Mouse (Mus musculus) hindbrain, embryonic 15.5 days (tissue): ENCODE results near the gene Zbtb45. TPM values are rescaled to one million over a fixed set of nuclear protein-coding genes. Genes with fewer than 3 reads are reported as not detected.

Source experiments
- ATAC-seq: fragments of 200-750 bp; cut with Nextera tagmentation; 2 replicates; pipeline ENCODE4 v1.8.0; 2017; ENCODE audit warnings: low read depth, moderate number of reproducible peaks, moderate TSS enrichment; ENCODE audit not compliant: low FRiP score
- H3K27ac ChIP-seq: fragments of 300-500 bp; sonication (generic); replicated peaks from 2 replicates; pipeline ENCODE4 v1.5.1; 2015; ENCODE audit warnings: mild to moderate bottlenecking, inconsistent platforms
- H3K27me3 ChIP-seq: fragments of 300-500 bp; sonication (generic); 2 replicates; pipeline ENCODE4 v1.6.1; 2015; ENCODE audit warnings: control low read depth, inconsistent platforms
- H3K36me3 ChIP-seq: fragments of 300-500 bp; sonication (generic); 2 replicates; pipeline ENCODE4 v1.6.1; 2015; ENCODE audit warnings: control low read depth, inconsistent platforms
- H3K4me1 ChIP-seq: fragments of 300-500 bp; sonication (generic); replicated peaks from 2 replicates; pipeline ENCODE4 v1.6.1; 2015; ENCODE audit warnings: control low read depth, inconsistent platforms
- H3K4me2 ChIP-seq: fragments of 300-500 bp; sonication (generic); 2 replicates; pipeline ENCODE4 v1.6.1; 2015; ENCODE audit warnings: moderate library complexity, mild to moderate bottlenecking, inconsistent platforms
- H3K4me3 ChIP-seq: fragments of 300-500 bp; sonication (generic); 2 replicates; pipeline ENCODE4 v1.5.1; 2015; ENCODE audit warnings: mild to moderate bottlenecking, inconsistent platforms
- H3K9ac ChIP-seq: fragments of 300-500 bp; sonication (generic); 2 replicates; pipeline ENCODE4 v1.6.1; 2015; ENCODE audit warnings: inconsistent platforms
- H3K9me3 ChIP-seq: fragments of 300-500 bp; sonication (generic); 2 replicates; pipeline ENCODE4 v1.6.1; 2016; ENCODE audit warnings: control low read depth, inconsistent platforms
- WGBS: fragments of 180-500 bp; shearing (Covaris S2); methylation state at CpG from one replicate; pipeline ENCODE4 v1.1.7; 2015; 5-methylcytosine and 5-hydroxymethylcytosine counted together
- polyA plus RNA-seq: library from polyadenylated mRNA; unstranded; fragments of >200 nt; fragmentation: Nextera tagmentation; extraction: Ambion mirVana; gene quantifications from 2 replicates; pipeline ENCODE4 v1.2.1, GENCODE M21; 2015

The Zbtb45 gene
- polyA plus RNA-seq, 1 experiment from 2014 or later = 42.5 TPM

DNA sequence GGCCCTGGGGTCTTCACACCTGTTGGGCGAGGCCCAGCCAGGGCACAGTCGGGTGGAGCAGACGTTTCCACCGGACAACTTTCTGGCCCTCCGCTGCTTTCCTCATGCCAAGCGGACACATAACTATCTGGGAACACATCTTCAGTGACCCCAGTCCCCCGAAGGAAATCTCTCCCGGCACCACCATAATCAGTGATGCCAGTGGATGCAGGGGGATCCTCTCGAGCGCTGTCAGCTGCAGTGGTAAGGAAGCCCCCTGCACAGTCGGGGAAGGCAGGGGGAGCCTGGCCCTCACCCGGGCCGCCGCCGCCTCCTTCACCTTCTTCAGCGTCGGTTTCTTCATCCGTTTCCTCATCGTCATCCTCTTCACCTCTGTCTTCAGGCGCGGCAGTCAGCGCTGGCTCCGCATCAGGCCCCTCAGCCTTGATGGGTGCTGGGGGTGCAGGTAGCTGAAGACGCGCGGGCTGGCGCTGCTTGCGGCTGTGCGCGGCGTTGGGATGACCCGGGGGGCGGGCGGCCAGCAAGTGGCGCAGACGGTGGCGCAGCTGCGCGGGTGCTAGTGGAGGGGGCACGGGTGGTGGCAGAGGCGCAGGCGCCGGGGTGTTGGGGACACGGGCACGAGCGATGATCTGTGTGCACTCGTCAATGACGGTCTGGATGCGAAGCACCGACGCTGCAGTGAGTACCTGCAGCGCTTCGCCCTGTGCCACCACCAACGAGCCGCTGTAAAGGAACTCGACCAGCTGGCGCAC lies 2.3 kb downstream of the Zbtb45 start:
- H3K36me3 ChIP-seq = peaks cover 32% of the 10 kb centered on the region
- peak overlapping the region; percentile 17; the same call in 1 of the 2 replicates for H3K9ac ChIP-seq
- H3K4me2 ChIP-seq = peak overlapping the region; percentile 80
- H3K9me3 ChIP-seq = no peaks in the 10 kb centered on the region
- WGBS = 36% methylated on average over 57 of the region's 57 CpGs
- no peak for ATAC-seq
- peaks cover 31% of the 10 kb centered on the region for H3K4me1 ChIP-seq
- peak overlapping the region; percentile 21 for H3K4me3 ChIP-seq
- no peaks in the 10 kb centered on the region for H3K27me3 ChIP-seq
- no peak overlapping the region for H3K27ac ChIP-seq

DNA sequence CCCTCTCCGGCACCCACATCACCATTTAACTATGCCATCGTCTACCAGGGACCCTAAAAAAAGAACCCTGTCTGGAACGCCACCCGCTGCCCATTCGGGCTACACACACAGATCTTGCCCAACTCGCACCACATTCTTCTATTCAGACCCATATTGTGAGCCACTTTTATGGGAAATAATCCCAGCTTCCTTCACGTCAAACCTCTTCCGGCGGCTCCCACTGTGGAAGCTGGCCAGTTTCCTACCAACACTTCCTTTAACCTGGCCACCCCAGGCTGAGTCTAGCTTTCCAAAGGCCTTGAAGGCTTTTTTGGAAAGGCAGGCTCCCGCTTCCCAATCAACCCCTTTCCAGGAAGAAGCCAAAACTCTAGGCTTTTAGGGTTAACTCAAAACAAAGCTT lies 3.3 kb downstream of the Zbtb45 start:
- no peak overlapping the region for H3K9ac ChIP-seq
- no peak overlapping the region for H3K27ac ChIP-seq
- H3K4me2 ChIP-seq = no peak overlapping the region
- 86% methylated on average over 10 of the region's 10 CpGs for WGBS
- no peak overlapping the region for H3K4me3 ChIP-seq
- H3K36me3 ChIP-seq = peaks cover 33% of the 10 kb centered on the region
- no peak for ATAC-seq
- no peaks in the 10 kb centered on the region for H3K27me3 ChIP-seq
- H3K4me1 ChIP-seq = peaks cover 31% of the 10 kb centered on the region
- no peaks in the 10 kb centered on the region for H3K9me3 ChIP-seq

DNA sequence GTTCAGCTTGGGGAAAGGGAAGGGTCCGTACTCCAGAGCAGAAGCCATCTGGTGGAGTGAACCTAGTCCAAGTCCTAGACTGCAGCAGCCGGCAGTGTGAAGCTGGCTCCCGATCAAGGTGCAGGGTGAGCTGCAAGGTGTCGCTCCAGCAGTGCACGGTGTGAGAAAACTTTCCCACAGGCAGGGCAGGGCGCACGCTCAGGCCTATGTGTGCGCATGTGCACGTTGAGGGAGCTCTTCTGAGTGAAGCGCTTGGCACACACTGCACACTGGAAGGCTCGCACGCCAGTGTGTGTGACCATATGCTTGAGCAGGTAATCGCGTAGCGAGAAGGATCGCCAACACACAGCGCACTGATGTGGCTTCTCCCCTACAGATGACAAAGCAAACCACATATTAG lies 3.8 kb downstream of the Zbtb45 start:
- H3K36me3 ChIP-seq = peaks cover 33% of the 10 kb centered on the region
- H3K4me2 ChIP-seq = no peak overlapping the region
- H3K27me3 ChIP-seq = no peaks in the 10 kb centered on the region
- no peak overlapping the region for H3K27ac ChIP-seq
- no peak overlapping the region for H3K9ac ChIP-seq
- 85% methylated on average over 17 of the region's 17 CpGs for WGBS
- no peak for ATAC-seq
- H3K9me3 ChIP-seq = no peaks in the 10 kb centered on the region
- H3K4me1 ChIP-seq = peaks cover 31% of the 10 kb centered on the region
- no peak overlapping the region for H3K4me3 ChIP-seq

DNA sequence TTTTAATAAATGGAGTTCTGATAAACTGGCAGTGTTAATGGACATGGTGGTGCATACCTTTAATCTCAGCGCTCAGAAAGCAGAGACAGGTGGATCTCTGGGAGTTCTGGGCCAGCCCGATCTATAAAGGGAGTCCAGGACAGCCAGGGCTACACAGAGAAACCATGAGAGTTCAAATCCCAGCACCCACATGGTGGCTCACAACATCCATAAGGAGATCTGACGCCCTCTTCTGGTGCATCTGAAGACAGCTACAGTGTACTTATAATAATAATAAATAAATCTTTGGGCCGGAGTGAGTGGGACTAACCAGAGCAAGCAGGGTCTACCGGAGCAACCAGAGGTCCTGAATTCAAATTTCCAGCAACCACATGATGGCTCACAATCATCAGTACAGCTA lies 6.5 kb downstream of the Zbtb45 start:
- Histone ChIP-seq H3K4me3 (no peak overlapping the region), H3K36me3 (peaks cover 33% of the 10 kb centered on the region), H3K27ac (no peak overlapping the region), H3K4me2 (no peak overlapping the region), H3K4me1 (peaks cover 18% of the 10 kb centered on the region), H3K27me3 (no peaks in the 10 kb centered on the region), H3K9ac (no peak overlapping the region), H3K9me3 (no peaks in the 10 kb centered on the region)
- no peak for ATAC-seq
- 78% methylated on average over 5 of the region's 5 CpGs for WGBS

DNA sequence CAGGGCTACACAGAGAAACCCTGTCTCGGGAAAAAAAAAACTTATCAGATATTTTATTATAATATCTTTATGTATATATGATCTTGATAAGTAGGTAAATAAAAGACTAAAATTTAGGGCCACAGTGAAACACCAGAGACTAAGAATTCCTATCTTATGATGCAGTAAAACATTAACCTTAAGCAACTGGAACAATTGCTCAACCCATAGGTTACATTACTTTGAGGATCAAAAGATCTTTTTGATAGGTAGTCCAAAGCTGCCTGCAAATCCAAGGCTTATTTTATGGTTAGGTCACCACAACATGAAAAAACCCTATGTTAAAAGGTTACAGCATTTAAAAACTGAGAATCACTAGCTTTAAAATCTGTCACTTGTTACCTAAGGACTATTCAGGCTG lies 8.2 kb downstream of the Zbtb45 start:
- Histone ChIP-seq H3K4me2 (no peak overlapping the region), H3K9ac (no peak overlapping the region), H3K4me3 (no peak overlapping the region), H3K27me3 (no peaks in the 10 kb centered on the region), H3K4me1 (0 out of 2 replicates have a peak, but pooled peaks cover 2% of the 10 kb centered on the region), H3K27ac (no peak overlapping the region), H3K36me3 (peaks cover 21% of the 10 kb centered on the region), H3K9me3 (no peaks in the 10 kb centered on the region)
- no peak for ATAC-seq
- 81% methylated on average over 1 of the region's 1 CpGs for WGBS

DNA sequence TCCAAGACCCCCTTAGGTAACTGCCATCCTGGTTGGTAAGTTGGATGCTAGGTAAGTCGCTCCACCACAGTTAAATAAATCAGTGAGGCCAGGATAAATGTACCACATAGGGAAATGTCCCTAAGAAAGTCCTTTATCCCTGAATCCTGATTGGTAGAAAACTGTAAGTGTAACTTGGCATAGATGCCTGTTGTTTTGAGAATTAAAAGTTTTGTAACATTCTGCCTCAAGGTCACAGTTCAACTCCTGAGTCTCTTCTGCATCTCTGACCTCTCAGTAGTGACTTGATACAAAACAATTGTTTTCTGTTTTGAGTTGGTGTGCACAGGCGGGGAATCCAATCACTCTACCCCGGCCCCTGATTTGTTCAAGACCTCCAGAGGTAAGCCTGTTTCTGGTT lies 11.0 kb downstream of the Zbtb45 start, which contains the start of gene Trim28:
Gene Trim28, plus strand, starts transcription at position 264 of the 400 bp plus-strand sequence.
- Histone ChIP-seq H3K36me3 (peaks cover 6% of the 10 kb centered on the region; the same call in 1 of the 2 replicates), H3K4me2 (no peak within 1 kb of the TSS), H3K4me3 (no peak within 1 kb of the TSS), H3K27me3 (no peaks in the 10 kb centered on the region), H3K9ac (no peak within 1 kb of the TSS), H3K27ac (no peak within 1 kb of the TSS), H3K4me1 (no peaks in the 10 kb centered on the region), H3K9me3 (no peaks in the 10 kb centered on the region)
- ATAC-seq = no peak
- 87% methylated on average over 3 of the region's 3 CpGs for WGBS

DNA sequence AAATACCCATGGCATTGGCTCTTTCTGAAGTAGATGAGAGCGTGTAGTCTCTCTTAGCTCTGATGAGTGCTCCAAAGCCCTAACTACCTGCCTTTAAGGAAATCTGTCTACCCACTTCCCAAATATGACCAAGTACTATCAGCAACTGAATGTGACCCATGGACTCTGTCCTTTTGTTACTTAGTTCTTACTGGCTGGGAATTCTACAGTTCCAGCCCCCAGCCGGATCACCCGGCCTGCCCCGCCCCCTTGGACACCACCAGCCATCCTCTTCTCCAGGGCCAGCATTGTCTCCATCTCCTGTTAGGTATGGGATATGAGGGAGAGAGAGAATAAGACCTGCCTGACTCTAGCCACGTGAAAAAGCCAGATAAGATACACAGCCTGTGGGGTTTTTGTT lies 11.8 kb downstream of the Zbtb45 start, which contains the start of gene Slc27a5:
Gene Slc27a5, minus strand, starts transcription at position 140 of the 400 bp plus-strand sequence.
- Histone ChIP-seq H3K9ac (no peak within 1 kb of the TSS), H3K4me2 (no peak within 1 kb of the TSS), H3K9me3 (no peaks in the 10 kb centered on the region), H3K4me3 (no peak within 1 kb of the TSS), H3K27ac (no peak within 1 kb of the TSS), H3K36me3 (peaks cover 6% of the 10 kb centered on the region; the same call in 1 of the 2 replicates), H3K4me1 (no peaks in the 10 kb centered on the region), H3K27me3 (no peaks in the 10 kb centered on the region)
- no peak for ATAC-seq
- 84% methylated on average over 5 of the region's 5 CpGs for WGBS

DNA sequence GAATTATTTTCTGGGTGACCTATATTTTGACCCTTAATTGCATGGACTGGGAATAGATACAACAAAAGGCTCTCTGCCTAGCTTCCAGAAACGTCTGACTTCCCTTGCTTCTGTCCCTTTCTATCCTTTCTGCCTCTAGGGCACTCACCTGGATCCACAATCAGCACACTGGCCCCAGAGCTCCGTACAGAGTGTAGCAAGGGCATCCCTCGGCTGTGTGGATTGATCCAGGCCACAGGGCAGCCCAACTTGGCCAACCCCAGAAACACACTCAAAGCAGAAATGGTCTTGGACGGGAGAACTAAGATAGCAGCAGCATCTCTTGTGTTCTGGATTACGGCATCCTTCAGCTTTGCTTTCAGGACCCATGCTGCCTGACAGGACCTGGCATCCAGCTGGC lies 12.6 kb downstream of the Zbtb45 start:
- no peaks in the 10 kb centered on the region for H3K27me3 ChIP-seq
- H3K9me3 ChIP-seq = no peaks in the 10 kb centered on the region
- 70% methylated on average over 5 of the region's 5 CpGs for WGBS
- H3K27ac ChIP-seq = no peak overlapping the region
- H3K4me3 ChIP-seq = no peak overlapping the region
- no peak overlapping the region for H3K4me2 ChIP-seq
- no peak for ATAC-seq
- H3K36me3 ChIP-seq = no peaks in the 10 kb centered on the region
- no peak overlapping the region for H3K9ac ChIP-seq
- H3K4me1 ChIP-seq = no peaks in the 10 kb centered on the region

DNA sequence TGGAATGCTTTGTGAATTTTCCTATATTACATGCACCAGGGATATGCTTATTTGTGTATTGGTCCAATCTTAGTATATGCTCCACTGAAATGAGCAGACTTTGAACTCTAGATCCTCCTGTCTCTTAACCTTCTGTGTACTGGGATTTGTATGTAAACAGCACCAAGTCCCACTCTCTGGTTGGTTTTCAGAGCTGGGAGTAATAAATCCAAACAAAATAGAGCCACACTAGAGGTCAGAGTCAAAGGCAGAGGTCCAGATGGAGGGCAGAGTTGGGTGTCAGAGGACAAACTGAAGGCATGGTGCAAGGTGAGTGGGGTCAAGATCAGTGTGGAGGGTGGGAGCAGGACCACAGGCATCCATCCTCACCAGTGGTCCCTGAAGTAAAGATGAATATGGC lies 14.0 kb downstream of the Zbtb45 start:
- H3K27me3 ChIP-seq = no peaks in the 10 kb centered on the region
- H3K36me3 ChIP-seq = no peaks in the 10 kb centered on the region
- no peak overlapping the region for H3K4me2 ChIP-seq
- H3K9ac ChIP-seq = no peak overlapping the region
- no peak overlapping the region for H3K4me3 ChIP-seq
- no peaks in the 10 kb centered on the region for H3K4me1 ChIP-seq
- H3K9me3 ChIP-seq = no peaks in the 10 kb centered on the region
- no peak for ATAC-seq
- H3K27ac ChIP-seq = no peak overlapping the region

DNA sequence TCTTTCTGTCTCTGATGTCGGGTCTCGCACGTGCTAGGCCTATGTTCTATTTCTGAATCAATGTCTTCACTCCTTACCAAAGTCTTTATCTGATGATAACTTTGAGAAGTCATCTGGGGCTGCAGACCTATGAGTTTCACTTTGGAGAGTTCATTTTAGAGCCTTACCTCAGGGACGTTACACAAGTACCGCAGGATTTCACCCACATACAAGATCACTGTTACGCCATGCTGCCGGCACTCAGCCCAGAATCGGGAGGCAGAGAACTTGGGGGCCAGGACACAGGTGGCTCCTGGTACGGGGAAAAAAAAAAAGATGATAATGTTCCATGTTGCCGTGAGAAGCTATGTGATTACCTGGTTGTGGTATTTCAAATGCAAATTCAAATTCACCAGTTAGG lies 16.7 kb downstream of the Zbtb45 start:
- ATAC-seq = no peak
- no peak overlapping the region for H3K27ac ChIP-seq
- 93% methylated on average over 10 of the region's 10 CpGs for WGBS

DNA sequence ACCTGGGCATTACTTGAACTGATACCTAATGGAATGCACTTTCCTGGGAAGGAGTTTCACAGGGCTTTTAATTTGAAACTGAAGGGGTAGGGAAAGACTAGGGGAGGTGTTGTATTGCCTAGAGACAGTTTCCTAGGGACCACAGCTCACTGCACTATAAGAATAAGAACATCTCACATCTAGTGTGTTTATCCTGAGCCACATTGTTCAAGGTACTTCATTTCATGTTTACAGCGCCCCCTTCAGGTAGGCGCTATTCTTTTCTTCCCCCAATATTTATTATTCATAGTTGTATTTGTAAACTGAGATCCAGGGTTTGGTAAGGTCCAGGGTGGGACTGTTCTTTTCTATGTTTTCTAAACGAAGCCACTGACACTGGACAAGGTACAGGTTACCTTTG lies 17.6 kb downstream of the Zbtb45 start:
- 5% methylated on average over 3 of the region's 3 CpGs for WGBS
- no peak overlapping the region for H3K9ac ChIP-seq
- no peak overlapping the region for H3K4me2 ChIP-seq
- H3K4me3 ChIP-seq = no peak overlapping the region
- H3K36me3 ChIP-seq = no peaks in the 10 kb centered on the region
- no peaks in the 10 kb centered on the region for H3K27me3 ChIP-seq
- H3K27ac ChIP-seq = no peak overlapping the region
- H3K4me1 ChIP-seq = no peaks in the 10 kb centered on the region
- no peaks in the 10 kb centered on the region for H3K9me3 ChIP-seq
- no peak for ATAC-seq

More for the DNA sequence above, 16.7 kb downstream of the Zbtb45 start:
- no peaks in the 10 kb centered on the region for H3K4me1 ChIP-seq
- H3K9ac ChIP-seq = no peak overlapping the region
- H3K9me3 ChIP-seq = no peaks in the 10 kb centered on the region
- H3K4me2 ChIP-seq = no peak overlapping the region
- H3K36me3 ChIP-seq = no peaks in the 10 kb centered on the region
- H3K27me3 ChIP-seq = no peaks in the 10 kb centered on the region
- H3K4me3 ChIP-seq = no peak overlapping the region

DNA sequence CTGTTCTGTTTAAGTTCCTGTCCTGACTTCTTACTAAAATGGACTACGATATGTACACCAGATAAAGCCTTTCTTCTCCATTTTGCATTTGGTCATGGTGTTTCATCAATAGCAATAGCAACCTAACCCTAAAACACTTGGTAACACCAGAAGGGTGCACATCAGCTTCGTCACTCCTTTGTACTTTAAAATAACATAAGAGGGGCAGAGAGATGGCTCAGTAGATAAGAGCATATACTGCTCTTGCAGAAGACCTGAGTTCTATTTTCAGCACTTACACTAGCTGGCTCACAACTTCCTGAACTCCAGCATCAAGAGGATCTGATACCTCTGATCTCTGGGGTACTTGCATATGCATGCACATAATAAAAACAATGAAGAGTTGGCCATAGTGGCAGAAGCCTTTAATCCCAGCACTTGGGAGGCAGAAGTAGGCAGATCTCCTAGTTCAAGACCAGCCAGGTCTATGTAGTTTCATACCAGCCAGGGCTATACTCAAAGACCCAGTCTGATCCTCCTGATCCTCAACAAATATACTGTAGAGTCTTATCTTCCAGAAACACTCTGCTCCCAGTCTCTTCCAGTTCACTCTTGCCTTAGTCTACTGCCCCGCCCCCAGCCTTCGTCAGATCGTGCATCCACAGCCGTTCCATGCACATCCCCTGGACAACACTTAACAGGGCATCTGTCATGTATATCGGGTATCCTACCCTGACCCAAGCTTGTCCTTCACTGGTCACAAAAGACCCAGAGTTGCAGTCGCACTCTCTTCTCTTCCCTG lies 22.2 kb downstream of the Zbtb45 start:
- H3K4me2 ChIP-seq = no peak overlapping the region
- H3K4me3 ChIP-seq = no peak overlapping the region
- H3K9me3 ChIP-seq = no peaks in the 10 kb centered on the region
- ATAC-seq = no peak
- H3K27me3 ChIP-seq = no peaks in the 10 kb centered on the region
- no peak overlapping the region for H3K9ac ChIP-seq
- WGBS = 87% methylated on average over 8 of the region's 8 CpGs
- H3K4me1 ChIP-seq = no peaks in the 10 kb centered on the region
- no peak overlapping the region for H3K27ac ChIP-seq
- H3K36me3 ChIP-seq = no peaks in the 10 kb centered on the region
